Mouse (Mus musculus) intestine, embryonic 15.5 days (tissue): Measurements from ENCODE around the gene Fars2. TPM values are rescaled to one million over a fixed set of nuclear protein-coding genes. Genes with fewer than 3 reads are reported as not detected.

Experiments used
- ATAC-seq: fragments of 200-750 bp; cut with Nextera tagmentation; 2 replicates; pipeline ENCODE4 v1.8.0; 2017; ENCODE audit warnings: moderate TSS enrichment, moderate library complexity
- H3K27ac ChIP-seq: fragments of 300-500 bp; sonication (generic); 2 replicates; pipeline ENCODE4 v1.5.1; 2015; ENCODE audit warnings: mild to moderate bottlenecking, inconsistent platforms
- H3K27me3 ChIP-seq: fragments of 300-500 bp; sonication (generic); replicated peaks from 2 replicates; pipeline ENCODE4 v1.6.1; 2015; ENCODE audit warnings: inconsistent platforms
- H3K36me3 ChIP-seq: fragments of 300-500 bp; sonication (generic); 2 replicates; pipeline ENCODE4 v1.6.1; 2015; ENCODE audit warnings: inconsistent platforms
- H3K4me1 ChIP-seq: fragments of 300-500 bp; sonication (generic); replicated peaks from 2 replicates; pipeline ENCODE4 v1.6.1; 2015; ENCODE audit warnings: inconsistent platforms
- H3K4me2 ChIP-seq: fragments of 300-500 bp; sonication (generic); replicated peaks from 2 replicates; pipeline ENCODE4 v1.6.1; 2015; ENCODE audit warnings: mild to moderate bottlenecking, inconsistent platforms
- H3K4me3 ChIP-seq: fragments of 300-500 bp; sonication (generic); replicated peaks from 2 replicates; pipeline ENCODE4 v1.5.1; 2015; ENCODE audit warnings: inconsistent platforms
- H3K9ac ChIP-seq: fragments of 300-500 bp; sonication (generic); 2 replicates; pipeline ENCODE4 v1.6.1; 2015; ENCODE audit warnings: inconsistent platforms
- H3K9me3 ChIP-seq: fragments of 300-500 bp; sonication (generic); 2 replicates; pipeline ENCODE4 v1.6.1; 2016; ENCODE audit warnings: inconsistent platforms
- WGBS: fragments of 180-500 bp; shearing (Covaris S2); methylation state at CpG from one replicate; pipeline ENCODE4 v1.1.7; 2015; 5-methylcytosine and 5-hydroxymethylcytosine counted together
- polyA plus RNA-seq: library from polyadenylated mRNA; unstranded; fragments of >200 nt; fragmentation: Nextera tagmentation; extraction: Ambion mirVana; gene quantifications from 2 replicates; pipeline ENCODE4 v1.2.1, GENCODE M21; 2015

Fars2 gene
- polyA plus RNA-seq, 1 experiment from 2014 or later: 41.8 TPM

GRCm38 (mm10) chr13:36495980-36496379, 378.8 kb downstream of the Fars2 start:
- Histone ChIP-seq H3K4me3 (no peak overlapping the region), H3K4me2 (no peak overlapping the region), H3K9ac (no peak overlapping the region), H3K9me3 (no peaks in the 10 kb centered on the region), H3K4me1 (no peaks in the 10 kb centered on the region), H3K27me3 (no peaks in the 10 kb centered on the region), H3K36me3 (no peaks in the 10 kb centered on the region), H3K27ac (no peak overlapping the region)
- 90% methylated on average over 2 of the region's 2 CpGs for WGBS
- ATAC-seq: no peak

- Histone ChIP-seq H3K36me3 (no peaks in the 10 kb centered on the region), H3K4me1 (no peaks in the 10 kb centered on the region), H3K4me2 (no peak overlapping the region), H3K27ac (no peak overlapping the region), H3K27me3 (no peaks in the 10 kb centered on the region), H3K9me3 (no peaks in the 10 kb centered on the region), H3K9ac (no peak overlapping the region), H3K4me3 (no peak overlapping the region)
- WGBS: 58% methylated on average over 4 of the region's 4 CpGs
- ATAC-seq: no peak
Measured at GRCm38 (mm10) chr13:36497346-36497745, 380.1 kb downstream of the Fars2 start.

GRCm38 (mm10) chr13:36500370-36500905, 383.2 kb downstream of the Fars2 start:
- H3K27ac ChIP-seq: no peak overlapping the region
- H3K4me1 ChIP-seq: no peaks in the 10 kb centered on the region
- no peak for ATAC-seq
- H3K9me3 ChIP-seq: no peaks in the 10 kb centered on the region
- H3K4me2 ChIP-seq: no peak overlapping the region
- H3K4me3 ChIP-seq: no peak overlapping the region
- H3K27me3 ChIP-seq: no peaks in the 10 kb centered on the region
- H3K36me3 ChIP-seq: no peaks in the 10 kb centered on the region
- 70% methylated on average over 4 of the region's 4 CpGs for WGBS
- no peak overlapping the region for H3K9ac ChIP-seq

GRCm38 (mm10) chr13:36503551-36503950, 386.3 kb downstream of the Fars2 start:
- Histone ChIP-seq H3K9me3 (no peaks in the 10 kb centered on the region), H3K4me2 (no peak overlapping the region), H3K4me3 (no peak overlapping the region), H3K27ac (no peak overlapping the region), H3K9ac (no peak overlapping the region), H3K27me3 (no peaks in the 10 kb centered on the region), H3K36me3 (no peaks in the 10 kb centered on the region), H3K4me1 (no peaks in the 10 kb centered on the region)
- ATAC-seq: no peak
- WGBS: 71% methylated on average over 3 of the region's 3 CpGs

GRCm38 (mm10) chr13:36503991-36504390, 386.8 kb downstream of the Fars2 start:
- no peak overlapping the region for H3K4me2 ChIP-seq
- WGBS: 88% methylated on average over 7 of the region's 7 CpGs
- ATAC-seq: no peak
- no peak overlapping the region for H3K9ac ChIP-seq
- no peaks in the 10 kb centered on the region for H3K9me3 ChIP-seq
- no peaks in the 10 kb centered on the region for H3K36me3 ChIP-seq
- H3K4me1 ChIP-seq: no peaks in the 10 kb centered on the region
- H3K27ac ChIP-seq: no peak overlapping the region
- H3K4me3 ChIP-seq: no peak overlapping the region
- H3K27me3 ChIP-seq: no peaks in the 10 kb centered on the region

- Histone ChIP-seq H3K4me1 (no peaks in the 10 kb centered on the region), H3K4me3 (no peak overlapping the region), H3K4me2 (no peak overlapping the region), H3K27me3 (no peaks in the 10 kb centered on the region), H3K9ac (no peak overlapping the region), H3K9me3 (no peaks in the 10 kb centered on the region), H3K27ac (no peak overlapping the region), H3K36me3 (no peaks in the 10 kb centered on the region)
- no peak for ATAC-seq
- WGBS: 93% methylated on average over 6 of the region's 6 CpGs
Measured at GRCm38 (mm10) chr13:36505730-36506129, 388.5 kb downstream of the Fars2 start.

- Histone ChIP-seq H3K4me1 (no peaks in the 10 kb centered on the region), H3K4me3 (no peak overlapping the region), H3K27ac (no peak overlapping the region), H3K36me3 (no peaks in the 10 kb centered on the region), H3K9me3 (no peaks in the 10 kb centered on the region), H3K4me2 (no peak overlapping the region), H3K27me3 (no peaks in the 10 kb centered on the region), H3K9ac (no peak overlapping the region)
- ATAC-seq: no peak
- 70% methylated on average over 5 of the region's 5 CpGs for WGBS
Measured at GRCm38 (mm10) chr13:36506315-36506714, 389.1 kb downstream of the Fars2 start.

GRCm38 (mm10) chr13:36510161-36510560, 392.9 kb downstream of the Fars2 start:
- ATAC-seq: no peak

GRCm38 (mm10) chr13:36513126-36513525, 395.9 kb downstream of the Fars2 start:
- no peak overlapping the region for H3K27ac ChIP-seq
- H3K9me3 ChIP-seq: no peaks in the 10 kb centered on the region
- H3K27me3 ChIP-seq: no peaks in the 10 kb centered on the region
- no peaks in the 10 kb centered on the region for H3K4me1 ChIP-seq
- WGBS: 80% methylated on average over 1 of the region's 1 CpGs
- no peak overlapping the region for H3K4me2 ChIP-seq
- H3K4me3 ChIP-seq: no peak overlapping the region
- no peaks in the 10 kb centered on the region for H3K36me3 ChIP-seq
- no peak for ATAC-seq
- H3K9ac ChIP-seq: no peak overlapping the region

More at GRCm38 (mm10) chr13:36510161-36510560, 392.9 kb downstream of the Fars2 start:
- no peak overlapping the region for H3K27ac ChIP-seq
- WGBS: 86% methylated on average over 2 of the region's 2 CpGs
- H3K36me3 ChIP-seq: no peaks in the 10 kb centered on the region
- H3K27me3 ChIP-seq: no peaks in the 10 kb centered on the region
- no peak overlapping the region for H3K4me3 ChIP-seq
- H3K4me2 ChIP-seq: no peak overlapping the region
- no peak overlapping the region for H3K9ac ChIP-seq
- no peaks in the 10 kb centered on the region for H3K4me1 ChIP-seq
- no peaks in the 10 kb centered on the region for H3K9me3 ChIP-seq

- WGBS: 59% methylated on average over 9 of the region's 9 CpGs
- Histone ChIP-seq H3K4me3 (no peak overlapping the region), H3K9me3 (no peaks in the 10 kb centered on the region), H3K36me3 (no peaks in the 10 kb centered on the region), H3K9ac (no peak overlapping the region), H3K4me2 (no peak overlapping the region), H3K27me3 (no peaks in the 10 kb centered on the region), H3K27ac (no peak overlapping the region), H3K4me1 (no peaks in the 10 kb centered on the region)
- no peak for ATAC-seq
Measured at GRCm38 (mm10) chr13:36518144-36518571, 400.9 kb downstream of the Fars2 start.

- H3K4me3 ChIP-seq: no peak overlapping the region
- ATAC-seq: no peak
- 88% methylated on average over 4 of the region's 4 CpGs for WGBS
Measured at GRCm38 (mm10) chr13:36527761-36528160, 410.5 kb downstream of the Fars2 start.

GRCm38 (mm10) chr13:36528223-36528895, 411.1 kb downstream of the Fars2 start:
- no peaks in the 10 kb centered on the region for H3K36me3 ChIP-seq
- H3K4me3 ChIP-seq: no peak overlapping the region
- no peaks in the 10 kb centered on the region for H3K9me3 ChIP-seq
- H3K4me1 ChIP-seq: 0 out of 2 replicates have a peak, but pooled peaks cover 2% of the 10 kb centered on the region
- H3K4me2 ChIP-seq: no peak overlapping the region
- ATAC-seq: no peak; the same call in 1 of the 2 replicates
- 54% methylated on average over 8 of the region's 8 CpGs for WGBS
- no peak overlapping the region for H3K9ac ChIP-seq
- H3K27me3 ChIP-seq: no peaks in the 10 kb centered on the region
- H3K27ac ChIP-seq: no peak overlapping the region

More at GRCm38 (mm10) chr13:36527761-36528160, 410.5 kb downstream of the Fars2 start:
- Histone ChIP-seq H3K27ac (no peak overlapping the region), H3K9me3 (no peaks in the 10 kb centered on the region), H3K4me2 (no peak overlapping the region), H3K27me3 (no peaks in the 10 kb centered on the region), H3K9ac (no peak overlapping the region), H3K4me1 (0 out of 2 replicates have a peak, but pooled peaks cover 2% of the 10 kb centered on the region), H3K36me3 (no peaks in the 10 kb centered on the region)
